In genomic region chr9:102274016-102274415, GRCm38 (mm10) we compare ENCODE assay signal across 23 mouse cellular contexts.
DNase-seq lines count a peak whose midpoint lies in the region; ATAC-seq lines count a peak whose summit lies in the region.
"Had no signal": no experiment of that assay in that cellular context is flagged by ENCODE, and none has a peak within 500 bp of the region (broad histone marks: within the 10 kb centered on the region; RNA-seq: fewer than 3 reads in every experiment).

No protein-coding gene starts in this region.

- H3K36me3 ChIP-seq in heart, embryonic 12.5 days, result no peaks in the 10 kb centered on the region
- no peaks in the 10 kb centered on the region for H3K36me3 ChIP-seq in kidney, embryonic 15.5 days
- H3K36me3 ChIP-seq in midbrain, embryonic 11.5 days (ENCODE audit: control insufficient read depth, insufficient read depth, low read length), result no peaks in the 10 kb centered on the region
- H3K36me3 ChIP-seq in midbrain, embryonic 16.5 days (ENCODE audit: control insufficient read depth, insufficient read depth, low read length), result no peaks in the 10 kb centered on the region
- H3K36me3 ChIP-seq: embryonic facial prominence, embryonic 10.5 days; embryonic facial prominence, embryonic 12.5 days; forebrain, embryonic 15.5 days; G1E had no signal

- ATAC-seq in heart, embryonic 12.5 days (ENCODE audit: insufficient number of reproducible peaks, low FRiP score), result no peak
- no peak for ATAC-seq in kidney, embryonic 15.5 days (replicated peaks; ENCODE audit: low FRiP score)
- no peak for ATAC-seq in midbrain, embryonic 11.5 days (ENCODE audit: low FRiP score)
- ATAC-seq in midbrain, embryonic 16.5 days, result no peak
- ATAC-seq: activated CD4-positive, CD25-positive, alpha-beta regulatory T cell, adult 4 months; CD4-positive, CD25-positive, alpha-beta regulatory T cell, adult 4 months; forebrain, embryonic 13.5 days; forebrain, embryonic 15.5 days; Patski had no signal

- no peak overlapping the region for H3K4me2 ChIP-seq in heart, embryonic 12.5 days
- no peak overlapping the region for H3K4me2 ChIP-seq in kidney, embryonic 15.5 days
- H3K4me2 ChIP-seq in midbrain, embryonic 11.5 days, result no peak overlapping the region
- H3K4me2 ChIP-seq in midbrain, embryonic 16.5 days (ENCODE audit: low read length), result no peak overlapping the region
- H3K4me2 ChIP-seq: embryonic facial prominence, embryonic 12.5 days; forebrain, embryonic 13.5 days; forebrain, embryonic 15.5 days had no signal

- H3K27me3 ChIP-seq in heart, embryonic 12.5 days (replicated peaks), result peaks cover 60% of the 10 kb centered on the region
- peaks cover 7% of the 10 kb centered on the region; the same call in 1 of the 2 replicates for H3K27me3 ChIP-seq in kidney, embryonic 15.5 days
- peaks cover 5% of the 10 kb centered on the region for H3K27me3 ChIP-seq in midbrain, embryonic 11.5 days (ENCODE audit: control insufficient read depth, insufficient read depth, low read length)
- H3K27me3 ChIP-seq in midbrain, embryonic 16.5 days (ENCODE audit: control insufficient read depth, insufficient read depth, low read depth, low read length), result no peaks in the 10 kb centered on the region
- H3K27me3 ChIP-seq: CH12.LX, Patski had no signal

- no peaks in the 10 kb centered on the region for H3K4me1 ChIP-seq in heart, embryonic 12.5 days (replicated peaks)
- no peaks in the 10 kb centered on the region for H3K4me1 ChIP-seq in kidney, embryonic 15.5 days
- no peaks in the 10 kb centered on the region for H3K4me1 ChIP-seq in midbrain, embryonic 11.5 days (ENCODE audit: control insufficient read depth, insufficient read depth, low read length)
- H3K4me1 ChIP-seq in midbrain, embryonic 16.5 days (ENCODE audit: control insufficient read depth, insufficient read depth, low read length), result peaks cover 16% of the 10 kb centered on the region
- H3K4me1 ChIP-seq: embryonic facial prominence, embryonic 12.5 days had no signal

- H3K27ac ChIP-seq in heart, embryonic 12.5 days (ENCODE audit: poor library complexity, severe bottlenecking), result no peak overlapping the region
- H3K27ac ChIP-seq in kidney, embryonic 15.5 days, result no peak overlapping the region
- H3K27ac ChIP-seq in midbrain, embryonic 11.5 days (ENCODE audit: low read depth, low read length), result no peak overlapping the region
- H3K27ac ChIP-seq in midbrain, embryonic 16.5 days (ENCODE audit: low read length), result no peak overlapping the region
- H3K27ac ChIP-seq: embryonic facial prominence, embryonic 10.5 days; embryonic facial prominence, embryonic 12.5 days; forebrain, embryonic 13.5 days; forebrain, embryonic 15.5 days had no signal

- WGBS in heart, embryonic 12.5 days, result 49% methylated on average over 8 of the region's 8 CpGs
- 62% methylated on average over 8 of the region's 8 CpGs for WGBS in kidney, embryonic 15.5 days
- 73% methylated on average over 8 of the region's 8 CpGs for WGBS in midbrain, embryonic 11.5 days
- 65% methylated on average over 8 of the region's 8 CpGs for WGBS in midbrain, embryonic 16.5 days

- H3K9ac ChIP-seq in heart, embryonic 12.5 days, result no peak overlapping the region
- no peak overlapping the region for H3K9ac ChIP-seq in kidney, embryonic 15.5 days
- no peak overlapping the region for H3K9ac ChIP-seq in midbrain, embryonic 11.5 days (ENCODE audit: low read length)
- no peak overlapping the region for H3K9ac ChIP-seq in midbrain, embryonic 16.5 days (ENCODE audit: low read depth, low read length)
- H3K9ac ChIP-seq: embryonic facial prominence, embryonic 12.5 days; forebrain, embryonic 13.5 days; forebrain, embryonic 15.5 days had no signal

- no peaks in the 10 kb centered on the region for H3K9me3 ChIP-seq in heart, embryonic 12.5 days (replicated peaks)
- H3K9me3 ChIP-seq in kidney, embryonic 15.5 days (replicated peaks), result no peaks in the 10 kb centered on the region
- no peaks in the 10 kb centered on the region for H3K9me3 ChIP-seq in midbrain, embryonic 11.5 days (ENCODE audit: control insufficient read depth, low read length)
- no peaks in the 10 kb centered on the region for H3K9me3 ChIP-seq in midbrain, embryonic 16.5 days (replicated peaks; ENCODE audit: control insufficient read depth, low read length, poor library complexity, severe bottlenecking)
- H3K9me3 ChIP-seq: embryonic facial prominence, embryonic 10.5 days; embryonic facial prominence, embryonic 12.5 days; forebrain, embryonic 13.5 days; forebrain, embryonic 15.5 days had no signal

- DNase-seq in heart, adult 11 months, result peak; percentile 91
- DNase-seq in kidney, postnatal 14 days, result peak; percentile 19
- DNase-seq in midbrain, embryonic 11.5 days (ENCODE audit: low spot score, missing footprints), result peak; percentile 76
- DNase-seq: adrenal gland, adult 8-10 months; adrenal gland, postnatal 14 days; B cell, adult 2 months; cerebellum, adult 11-12 months; cerebellum, adult 2 months; cerebellum, adult 9-10 months; cerebellum, postnatal 10 days; cerebellum, postnatal 25 days had no signal

- H3K4me3 ChIP-seq in heart, embryonic 12.5 days, result no peak overlapping the region
- H3K4me3 ChIP-seq in kidney, embryonic 15.5 days (replicated peaks), result no peak overlapping the region
- no peak overlapping the region for H3K4me3 ChIP-seq in midbrain, embryonic 11.5 days (ENCODE audit: low read depth, low read length)
- H3K4me3 ChIP-seq in midbrain, embryonic 16.5 days (ENCODE audit: low read depth, low read length), result no peak overlapping the region
- H3K4me3 ChIP-seq: embryonic facial prominence, embryonic 10.5 days; embryonic facial prominence, embryonic 12.5 days; forebrain, embryonic 13.5 days; forebrain, embryonic 15.5 days had no signal

Comparison
In these comparisons a context has a peak if more than half of its experiments do, and no peak if none do; other contexts are left out.
1. DNase-seq: peak in every context shown above with its lines; median percentile 91 in heart, adult 11 months; 76 in midbrain, embryonic 11.5 days; 19 in kidney, postnatal 14 days.